Mouse (Mus musculus) MEL (cell line): ENCODE measurements around the gene Sfxn4. TPM values are rescaled to one million over a fixed set of nuclear protein-coding genes. Genes with fewer than 3 reads are reported as not detected.

Experiments used
- DNase-seq: peaks from one replicate; pipeline ENCODE4 v3.0.0; 2011; ENCODE audit warnings: low read depth, low spot score
- H3K27ac ChIP-seq: 2 replicates; pipeline ENCODE4 v1.5.1; 2012; ENCODE audit warnings: low read depth, mild to moderate bottlenecking, control low read depth, low read length, moderate library complexity; ENCODE audit not compliant: control insufficient read depth
- H3K27me3 ChIP-seq, 2 experiments: fragments of 150-350 bp in 1 of 2; sonication (generic) in 1 of 2; 2 replicates each; pipeline ENCODE4 v1.6.1; 2012; ENCODE audit warnings: low read length in 2 of 2, mild to moderate bottlenecking in 2 of 2, improper control_type of control experiment in 1 of 2, moderate library complexity in 1 of 2; ENCODE audit not compliant: insufficient read depth in 2 of 2, control insufficient read depth in 1 of 2
- H3K36me3 ChIP-seq, 2 experiments: 2 replicates each; pipeline ENCODE4 v1.6.1; 2012 to 2014; ENCODE audit warnings: low read length in 2 of 2, improper control_type of control experiment in 1 of 2, inconsistent platforms in 1 of 2, mild to moderate bottlenecking in 1 of 2; ENCODE audit not compliant: insufficient read depth in 2 of 2, control insufficient read depth in 1 of 2
- H3K4me1 ChIP-seq, 2 experiments: fragments of 150-350 bp in 1 of 2; sonication (generic) in 1 of 2; 2 replicates each; pipeline ENCODE4 v1.6.1; 2012; ENCODE audit warnings: low read length in 2 of 2, improper control_type of control experiment in 1 of 2, mild to moderate bottlenecking in 1 of 2; ENCODE audit not compliant: insufficient read depth in 2 of 2, control insufficient read depth in 1 of 2
- H3K4me3 ChIP-seq, 2 experiments: fragments of 150-350 bp in 1 of 2; sonication (generic) in 1 of 2; 2 replicates each; pipeline ENCODE4 v1.5.1; 2012; ENCODE audit warnings: low read depth in 2 of 2, low read length in 2 of 2, mild to moderate bottlenecking in 2 of 2, moderate library complexity in 2 of 2, control low read depth in 1 of 2, improper control_type of control experiment in 1 of 2; ENCODE audit not compliant: control insufficient read depth in 1 of 2, insufficient read depth in 1 of 2
- H3K79me2 ChIP-seq: 2 replicates; pipeline ENCODE4 v1.6.1; 2012; ENCODE audit warnings: mild to moderate bottlenecking, low read length, moderate library complexity; ENCODE audit not compliant: control insufficient read depth, poor library complexity, insufficient read depth
- H3K9ac ChIP-seq: 2 replicates; pipeline ENCODE4 v1.6.1; 2012; ENCODE audit warnings: low read depth, mild to moderate bottlenecking, control low read depth, low read length, moderate library complexity; ENCODE audit not compliant: control insufficient read depth, poor library complexity, severe bottlenecking
- H3K9me3 ChIP-seq: fragments of 150-350 bp; sonication (generic); replicated peaks from 2 replicates; pipeline ENCODE4 v1.6.1; 2012; ENCODE audit warnings: mild to moderate bottlenecking, low read length, improper control_type of control experiment, moderate library complexity; ENCODE audit not compliant: insufficient read depth
- CHD1 ChIP-seq: IDR thresholded peaks from 2 replicates; pipeline ENCODE4 v1.6.1; 2012; ENCODE audit warnings: low read depth, mild to moderate bottlenecking, inconsistent platforms, low read length, improper control_type of control experiment
- CHD2 ChIP-seq: IDR thresholded peaks from 2 replicates; pipeline ENCODE4 v1.6.1; 2011; ENCODE audit warnings: low read length, improper control_type of control experiment
- E2F4 ChIP-seq: IDR thresholded peaks from 2 replicates; pipeline ENCODE4 v1.6.1; 2011; ENCODE audit warnings: low read depth, low read length, improper control_type of control experiment, borderline replicate concordance
- ELF1 ChIP-seq: IDR thresholded peaks from 2 replicates; pipeline ENCODE4 v1.6.1; 2014; ENCODE audit warnings: low read depth, mild to moderate bottlenecking, inconsistent platforms, low read length, improper control_type of control experiment, moderate library complexity
- GABPA ChIP-seq: IDR thresholded peaks from 2 replicates; pipeline ENCODE4 v1.6.1; 2012; ENCODE audit warnings: low read depth, mild to moderate bottlenecking, inconsistent platforms, low read length, improper control_type of control experiment, moderate library complexity
- GATA1 ChIP-seq: IDR thresholded peaks from 2 replicates; pipeline ENCODE4 v1.6.1; 2011; ENCODE audit warnings: low read depth, low read length, improper control_type of control experiment
- HCFC1 ChIP-seq: IDR thresholded peaks from 2 replicates; pipeline ENCODE4 v1.6.1; 2012; ENCODE audit warnings: low read depth, mild to moderate bottlenecking, inconsistent platforms, low read length, improper control_type of control experiment, moderate library complexity
- JUND ChIP-seq: IDR thresholded peaks from 2 replicates; pipeline ENCODE4 v1.6.1; 2011; ENCODE audit warnings: low read depth, mild to moderate bottlenecking, improper control_type of control experiment, low read length
- KAT2A ChIP-seq: conservative IDR thresholded peaks from 2 replicates; pipeline ENCODE4 v1.6.1; 2012; ENCODE audit warnings: low read depth, low read length, improper control_type of control experiment, inconsistent platforms
- MAFK ChIP-seq: IDR thresholded peaks from 2 replicates; pipeline ENCODE4 v1.6.1; 2011; ENCODE audit warnings: low read depth, mild to moderate bottlenecking, low read length, improper control_type of control experiment, borderline replicate concordance
- MAX ChIP-seq: IDR thresholded peaks from 2 replicates; pipeline ENCODE4 v1.6.1; 2011; ENCODE audit warnings: low read length, improper control_type of control experiment
- MAZ ChIP-seq: IDR thresholded peaks from 2 replicates; pipeline ENCODE4 v1.6.1; 2012; ENCODE audit warnings: low read depth, mild to moderate bottlenecking, inconsistent platforms, low read length, improper control_type of control experiment
- MEF2A ChIP-seq: IDR thresholded peaks from 2 replicates; pipeline ENCODE4 v1.6.1; 2014; ENCODE audit warnings: low read depth, mild to moderate bottlenecking, inconsistent platforms, low read length, improper control_type of control experiment; ENCODE audit not compliant: poor library complexity, insufficient replicate concordance, severe bottlenecking; ENCODE audit errors: extremely low read depth
- MXI1 ChIP-seq: IDR thresholded peaks from 2 replicates; pipeline ENCODE4 v1.6.1; 2011; ENCODE audit warnings: mild to moderate bottlenecking, low read depth, low read length, improper control_type of control experiment
- MYB ChIP-seq: IDR thresholded peaks from 2 replicates; pipeline ENCODE4 v1.6.1; 2011; ENCODE audit warnings: mild to moderate bottlenecking, low read depth, low read length, improper control_type of control experiment
- MYC ChIP-seq: IDR thresholded peaks from 2 replicates; pipeline ENCODE4 v1.6.1; 2011; ENCODE audit warnings: low read depth, mild to moderate bottlenecking, low read length, improper control_type of control experiment, moderate library complexity
- NELFE ChIP-seq: IDR thresholded peaks from 2 replicates; pipeline ENCODE4 v1.6.1; 2011; ENCODE audit warnings: low read depth, low read length, improper control_type of control experiment
- NRF1 ChIP-seq: IDR thresholded peaks from 2 replicates; pipeline ENCODE4 v1.6.1; 2014; ENCODE audit warnings: low read depth, mild to moderate bottlenecking, inconsistent platforms, low read length, improper control_type of control experiment, moderate library complexity; ENCODE audit not compliant: poor library complexity, insufficient read depth, severe bottlenecking
- POLR2A ChIP-seq, 2 experiments: IDR thresholded peaks; 2 replicates each; pipeline ENCODE4 v1.6.1; 2011 to 2012; ENCODE audit warnings: low read length in 2 of 2, mild to moderate bottlenecking in 2 of 2, control low read depth in 1 of 2, improper control_type of control experiment in 1 of 2, low read depth in 1 of 2, moderate library complexity in 1 of 2; ENCODE audit not compliant: control insufficient read depth in 1 of 2, insufficient read depth in 1 of 2, poor library complexity in 1 of 2
- POLR2AphosphoS5 ChIP-seq: IDR thresholded peaks from 2 replicates; pipeline ENCODE4 v1.6.1; 2012; ENCODE audit warnings: low read depth, borderline replicate concordance, mild to moderate bottlenecking, inconsistent platforms, low read length, moderate library complexity, mixed read lengths
- RAD21 ChIP-seq: IDR thresholded peaks from 2 replicates; pipeline ENCODE4 v1.6.1; 2011; ENCODE audit warnings: mild to moderate bottlenecking, low read depth, low read length, improper control_type of control experiment
- SIN3A ChIP-seq: IDR thresholded peaks from 2 replicates; pipeline ENCODE4 v1.6.1; 2012; ENCODE audit warnings: low read length, improper control_type of control experiment, inconsistent platforms
- SMC3 ChIP-seq: IDR thresholded peaks from 2 replicates; pipeline ENCODE4 v1.6.1; 2011; ENCODE audit warnings: low read depth, low read length, improper control_type of control experiment
- TBP ChIP-seq: IDR thresholded peaks from 2 replicates; pipeline ENCODE4 v1.8.0; 2011; ENCODE audit warnings: low read depth, low read length, improper control_type of control experiment
- TCF12 ChIP-seq: IDR thresholded peaks from 2 replicates; pipeline ENCODE4 v1.6.1; 2014; ENCODE audit warnings: low read depth, mild to moderate bottlenecking, inconsistent platforms, low read length, improper control_type of control experiment, moderate library complexity
- UBTF ChIP-seq: IDR thresholded peaks from 2 replicates; pipeline ENCODE4 v1.6.1; 2012; ENCODE audit warnings: low read depth, mild to moderate bottlenecking, inconsistent platforms, low read length, improper control_type of control experiment, moderate library complexity, borderline replicate concordance; ENCODE audit not compliant: insufficient read depth
- USF1 ChIP-seq: IDR thresholded peaks from 2 replicates; pipeline ENCODE4 v1.6.1; 2014; ENCODE audit warnings: low read depth, mild to moderate bottlenecking, inconsistent platforms, low read length, improper control_type of control experiment, moderate library complexity
- USF2 ChIP-seq, 2 experiments: IDR thresholded peaks; 2 replicates each; pipeline ENCODE4 v1.6.1; 2011 to 2012; ENCODE audit warnings: improper control_type of control experiment in 2 of 2, low read length in 2 of 2, borderline replicate concordance in 1 of 2, inconsistent platforms in 1 of 2, low read depth in 1 of 2, mild to moderate bottlenecking in 1 of 2; ENCODE audit not compliant: insufficient read depth in 1 of 2
- ZC3H11A ChIP-seq: IDR thresholded peaks from 2 replicates; pipeline ENCODE4 v1.6.1; 2012; ENCODE audit warnings: low read depth, mild to moderate bottlenecking, inconsistent platforms, low read length, improper control_type of control experiment
- ZKSCAN1 ChIP-seq: IDR thresholded peaks from 2 replicates; pipeline ENCODE4 v1.6.1; 2012; ENCODE audit warnings: low read depth, mild to moderate bottlenecking, inconsistent platforms, low read length, improper control_type of control experiment, moderate library complexity
- ZMIZ1 ChIP-seq: IDR thresholded peaks from 2 replicates; pipeline ENCODE4 v1.6.1; 2012; ENCODE audit warnings: low read depth, mild to moderate bottlenecking, inconsistent platforms, low read length, improper control_type of control experiment, moderate library complexity
- ZNF384 ChIP-seq: IDR thresholded peaks from 2 replicates; pipeline ENCODE4 v1.6.1; 2012; ENCODE audit warnings: low read depth, mild to moderate bottlenecking, inconsistent platforms, low read length, improper control_type of control experiment
- polyA plus RNA-seq, 2 experiments: library from polyadenylated mRNA; stranded (reverse) in 1 of 2; unstranded in 1 of 2; fragments of >175 nt in 1 of 2; fragments of >200 nt in 1 of 2; gene quantifications; 2 replicates each; pipeline versions ENCODE4 v1.2.1 to v1.2.4; 2012; ENCODE audit warnings: low replicate concordance in 2 of 2, low read depth in 1 of 2; ENCODE audit not compliant: insufficient read length in 2 of 2, insufficient read depth in 1 of 2, missing spikeins in 1 of 2
- total RNA-seq: library from RNA; depleted of rRNA; stranded (reverse); fragments of 300-350 nt; gene quantifications from 2 replicates; pipeline ENCODE4 v1.2.3, GENCODE M21; 2012

Sfxn4 gene
- total and polyA plus RNA-seq, 3 experiments: 1.3 to 9.3 TPM; not detected in 1

GRCm38 (mm10) chr19:60872272-60872671 lies 11.0 kb upstream of the Sfxn4 start (continued):
- 0 out of 2 replicates have a peak, but pooled peaks have one; percentile 25 for TF ChIP-seq NRF1
- TF ChIP-seq POLR2A (IDR thresholded peaks at IDR 0.05; ENCODE audit: control insufficient read depth in 1 of 2, insufficient read depth in 1 of 2, low read depth in 1 of 2, low read length in 2 of 2, poor library complexity in 1 of 2): peak in 1 of 2 experiments; percentile 39; a peak in 2 of 4 replicates
- peak; percentile 95 for TF ChIP-seq MXI1
- TF ChIP-seq SIN3A: peak; percentile 96
- no peak for TF ChIP-seq ELF1
- TF ChIP-seq ZKSCAN1: no peak
- peak; percentile 99 for TF ChIP-seq TCF12
- no peak for TF ChIP-seq POLR2AphosphoS5
- TF ChIP-seq CHD1: no peak
- TF ChIP-seq USF1: 0 out of 2 replicates have a peak, but pooled peaks have one; percentile 48
- peak; percentile 47 for TF ChIP-seq ZC3H11A
- no peak for TF ChIP-seq UBTF
- peak; percentile 36; the same call in 1 of the 2 replicates for TF ChIP-seq MYB
- TF ChIP-seq, all 39 proteins: peak for 28

GRCm38 (mm10) chr19:60871366-60871765 lies 10.1 kb upstream of the Sfxn4 start:
- no peaks in the 10 kb centered on the region for H3K9me3 ChIP-seq
- peak overlapping the region in 1 of 2 experiments; percentile 8; a peak in 1 of 4 replicates for H3K4me3 ChIP-seq
- no peaks in the 10 kb centered on the region for H3K27me3 ChIP-seq
- H3K79me2 ChIP-seq: peaks cover 18% of the 10 kb centered on the region
- H3K36me3 ChIP-seq: peaks cover 41% of the 10 kb centered on the region in 2 experiments
- peak; percentile 44 for DNase-seq
- H3K4me1 ChIP-seq: peaks cover 22 to 26% of the 10 kb centered on the region in 2 experiments
- peak overlapping the region; percentile 53 for H3K9ac ChIP-seq
- peak overlapping the region; percentile 96 for H3K27ac ChIP-seq
- TF ChIP-seq RAD21: no peak
- TF ChIP-seq CHD2: no peak
- no peak for TF ChIP-seq MEF2A
- TF ChIP-seq MAX: 0 out of 2 replicates have a peak, but pooled peaks have one; percentile 22
- TF ChIP-seq NELFE: no peak
- no peak for TF ChIP-seq KAT2A
- 0 out of 4 replicates have a peak, but pooled peaks of 1 of the 2 experiments have one; percentile 9 for TF ChIP-seq USF2 (IDR thresholded peaks at IDR 0.05; ENCODE audit: borderline replicate concordance in 1 of 2, insufficient read depth in 1 of 2, low read depth in 1 of 2, low read length in 2 of 2)
- no peak for TF ChIP-seq UBTF
- TF ChIP-seq MAZ: no peak
- TF ChIP-seq NRF1: no peak
- TF ChIP-seq HCFC1: no peak
- TF ChIP-seq SMC3: no peak
- 0 out of 2 replicates have a peak, but pooled peaks have one; percentile 81 for TF ChIP-seq CHD1
- TF ChIP-seq ZKSCAN1: no peak
- 0 out of 2 replicates have a peak, but pooled peaks have one; percentile 20 for TF ChIP-seq ZMIZ1
- no peak for TF ChIP-seq POLR2A (IDR thresholded peaks at IDR 0.05; ENCODE audit: control insufficient read depth in 1 of 2, insufficient read depth in 1 of 2, low read depth in 1 of 2, low read length in 2 of 2, poor library complexity in 1 of 2)
- no peak for TF ChIP-seq USF1
- no peak for TF ChIP-seq MYC
- TF ChIP-seq TBP: no peak
- TF ChIP-seq ZC3H11A: no peak
- peak; percentile 45; the same call in 1 of the 2 replicates for TF ChIP-seq SIN3A
- TF ChIP-seq POLR2AphosphoS5: no peak
- TF ChIP-seq ELF1: no peak
- TF ChIP-seq E2F4: no peak
- peak; percentile 73 for TF ChIP-seq ZNF384
- no peak; the same call in 1 of the 2 replicates for TF ChIP-seq GABPA
- TF ChIP-seq MAFK: no peak
- no peak for TF ChIP-seq MYB
- TF ChIP-seq JUND: no peak
- TF ChIP-seq GATA1: no peak
